Mouse (Mus musculus): Measurements from ENCODE around the gene Cldn13.

GRCm38 (mm10) chr5:134944179-134944578 is 28.9 kb upstream of the Cldn13 start:
- TF ChIP-seq CTCF (IDR thresholded peaks at IDR 0.05; ENCODE audit: control insufficient read depth, insufficient read depth, insufficient read length) (no peak), USF1 (IDR thresholded peaks at IDR 0.05; ENCODE audit: low read depth) (no peak), FOSL1 (IDR thresholded peaks at IDR 0.05; ENCODE audit: insufficient read depth, low read length, poor library complexity, severe bottlenecking) (no peak), MAX (IDR thresholded peaks at IDR 0.05) (no peak)
